Mouse (Mus musculus): ENCODE results near the gene Adprm.

- no peak for TF ChIP-seq CTCF (IDR thresholded peaks at IDR 0.05; ENCODE audit: low read depth, low read length)
- TF ChIP-seq POLR2A (IDR thresholded peaks at IDR 0.05; ENCODE audit: borderline replicate concordance, low read depth, low read length) = no peak
These were observed 43.9 kb downstream of the Adprm start for GRCm38 (mm10) chr11:67008528-67008927.
